Mouse (Mus musculus) heart, postnatal 0 days (tissue): ENCODE results near the gene Ap1ar. TPM values are rescaled to one million over a fixed set of nuclear protein-coding genes. Genes with fewer than 3 reads are reported as not detected.

Source experiments
- ATAC-seq: fragments of 200-750 bp; cut with Nextera tagmentation; 2 replicates; pipeline ENCODE4 v1.8.0; 2017; ENCODE audit warnings: low read depth, moderate number of reproducible peaks, moderate library complexity; ENCODE audit not compliant: insufficient read depth
- DNase-seq: peaks from one replicate; pipeline ENCODE4 v3.0.0-alpha.2; 2016; ENCODE audit warnings: low spot score
- H3K27ac ChIP-seq: fragments of 300-500 bp; sonication (generic); 2 replicates; pipeline ENCODE4 v1.5.1; 2014; ENCODE audit warnings: low read depth, mild to moderate bottlenecking
- H3K27me3 ChIP-seq: fragments of 300-500 bp; sonication (generic); 2 replicates; pipeline ENCODE4 v1.6.1; 2014; ENCODE audit warnings: low read length, mixed read lengths; ENCODE audit not compliant: control insufficient read depth, insufficient read depth
- H3K36me3 ChIP-seq: fragments of 300-500 bp; sonication (generic); replicated peaks from 2 replicates; pipeline ENCODE4 v1.6.1; 2014; ENCODE audit warnings: low read length, mixed read lengths; ENCODE audit not compliant: control insufficient read depth, insufficient read depth
- H3K4me1 ChIP-seq: fragments of 300-500 bp; sonication (generic); 2 replicates; pipeline ENCODE4 v1.6.1; 2014; ENCODE audit warnings: antibody characterized with exemption; ENCODE audit not compliant: control insufficient read depth, insufficient read depth
- H3K4me2 ChIP-seq: fragments of 300-500 bp; sonication (generic); 2 replicates; pipeline ENCODE4 v1.6.1; 2014; ENCODE audit warnings: low read depth, mild to moderate bottlenecking, low read length, moderate library complexity
- H3K4me3 ChIP-seq: fragments of 300-500 bp; sonication (generic); 2 replicates; pipeline ENCODE4 v1.5.1; 2014; ENCODE audit warnings: low read depth, low read length
- H3K9ac ChIP-seq: fragments of 300-500 bp; sonication (generic); replicated peaks from 2 replicates; pipeline ENCODE4 v1.6.1; 2014; ENCODE audit warnings: low read depth, low read length, mixed read lengths
- H3K9me3 ChIP-seq: fragments of 300-500 bp; sonication (generic); replicated peaks from 2 replicates; pipeline ENCODE4 v1.6.1; 2016; ENCODE audit warnings: low read length; ENCODE audit not compliant: control insufficient read depth
- CTCF ChIP-seq: IDR thresholded peaks from 2 replicates; pipeline ENCODE4 v1.5.1; 2016; ENCODE audit warnings: antibody characterized with exemption, control low read depth, low read depth
- EP300 ChIP-seq: IDR thresholded peaks from 2 replicates; pipeline ENCODE4 v1.6.1; 2016; ENCODE audit warnings: antibody characterized with exemption, low read depth
- WGBS: fragments of 180-500 bp; shearing (Covaris S2); extraction: QIAGEN DNeasy Blood & Tissue Kit; methylation state at CpG from one replicate; pipeline ENCODE4 v1.1.7; 2014; 5-methylcytosine and 5-hydroxymethylcytosine counted together
- polyA plus RNA-seq: library from polyadenylated mRNA; unstranded; fragments of >200 nt; fragmentation: Nextera tagmentation; extraction: Ambion mirVana; gene quantifications from 2 replicates; pipeline ENCODE4 v1.2.1, GENCODE M21; 2015
- total RNA-seq: library from RNA; depleted of rRNA; stranded (reverse); fragments of >200 nt; gene quantifications from 2 replicates; pipeline ENCODE4 v1.2.3, GENCODE M21; 2014; ENCODE audit warnings: low replicate concordance

Gene Ap1ar
- total and polyA plus RNA-seq, 2 experiments from 2014 or later: 16.4 to 18.2 TPM

- H3K4me3 ChIP-seq: no peak overlapping the region
These were observed 13.7 kb upstream of the Ap1ar start for GRCm38 (mm10) chr3:127850776-127851646.

DNA sequence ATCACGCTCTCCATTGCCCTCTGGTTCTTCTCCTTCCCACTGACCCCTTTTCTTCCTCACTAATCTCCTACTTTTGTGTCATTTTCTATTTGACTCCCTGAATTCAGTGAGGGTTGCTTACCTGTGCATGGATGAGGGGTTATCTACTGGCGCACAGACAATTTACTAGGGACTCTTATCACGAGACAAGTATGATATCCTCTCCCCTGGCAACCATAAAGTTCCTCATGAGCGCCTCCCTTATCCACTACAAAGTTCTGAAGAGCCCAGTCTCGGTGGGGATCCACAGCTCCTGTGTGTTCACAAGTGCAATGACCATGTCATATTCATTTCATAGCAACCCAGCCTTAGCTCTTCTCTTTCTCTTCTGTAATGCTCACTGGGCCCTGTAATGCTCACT, 12.6 kb upstream of the Ap1ar start:
- WGBS: 65% methylated on average over 5 of the region's 5 CpGs
- H3K9ac ChIP-seq: no peak overlapping the region
- no peaks in the 10 kb centered on the region for H3K36me3 ChIP-seq
- no peak overlapping the region for H3K4me3 ChIP-seq
- ATAC-seq (no peak), DNase-seq (no peak)
- TF ChIP-seq CTCF (no peak), EP300 (no peak)
- no peaks in the 10 kb centered on the region; the same call in 1 of the 2 replicates for H3K27me3 ChIP-seq
- H3K9me3 ChIP-seq: no peaks in the 10 kb centered on the region
- no peak overlapping the region for H3K4me2 ChIP-seq
- no peak overlapping the region for H3K27ac ChIP-seq
- no peaks in the 10 kb centered on the region for H3K4me1 ChIP-seq

More at GRCm38 (mm10) chr3:127850776-127851646, 13.7 kb upstream of the Ap1ar start:
- no peaks in the 10 kb centered on the region; the same call in 1 of the 2 replicates for H3K27me3 ChIP-seq
- H3K27ac ChIP-seq: no peak overlapping the region
- H3K9me3 ChIP-seq: no peaks in the 10 kb centered on the region
- no peaks in the 10 kb centered on the region for H3K36me3 ChIP-seq
- H3K9ac ChIP-seq: no peak overlapping the region
- 59% methylated on average over 9 of the region's 9 CpGs for whole genome bisulfite sequencing
- TF ChIP-seq EP300: no peak
- no peak for TF ChIP-seq CTCF
- no peak for DNase-seq
- H3K4me2 ChIP-seq: no peak overlapping the region
- H3K4me1 ChIP-seq: no peaks in the 10 kb centered on the region
- ATAC-seq: no peak

GRCm38 (mm10) chr3:127848088-127848808, 10.9 kb upstream of the Ap1ar start:
- H3K9ac ChIP-seq: no peak overlapping the region
- H3K4me3 ChIP-seq: no peak overlapping the region
- TF ChIP-seq CTCF (no peak), EP300 (no peak)
- no peaks in the 10 kb centered on the region for H3K36me3 ChIP-seq
- H3K9me3 ChIP-seq: no peaks in the 10 kb centered on the region
- WGBS: 55% methylated on average over 11 of the region's 11 CpGs
- no peak for ATAC-seq
- H3K4me1 ChIP-seq: no peaks in the 10 kb centered on the region
- H3K4me2 ChIP-seq: no peak overlapping the region
- no peaks in the 10 kb centered on the region for H3K27me3 ChIP-seq
- DNase-seq: no peak
- H3K27ac ChIP-seq: no peak overlapping the region

GRCm38 (mm10) chr3:127843941-127844327, 6.6 kb upstream of the Ap1ar start:
- H3K9me3 ChIP-seq: no peaks in the 10 kb centered on the region
- H3K27me3 ChIP-seq: 0 out of 2 replicates have a peak, but pooled peaks cover 3% of the 10 kb centered on the region
- 57% methylated on average over 5 of the region's 5 CpGs for WGBS
- no peak overlapping the region for H3K9ac ChIP-seq
- no peak overlapping the region for H3K4me2 ChIP-seq
- no peak overlapping the region for H3K4me3 ChIP-seq
- H3K27ac ChIP-seq: no peak overlapping the region
- no peaks in the 10 kb centered on the region for H3K4me1 ChIP-seq
- TF ChIP-seq CTCF (no peak), EP300 (no peak)
- no peaks in the 10 kb centered on the region for H3K36me3 ChIP-seq
- DNase-seq (no peak), ATAC-seq (no peak)

- Histone ChIP-seq H3K9me3 (no peaks in the 10 kb centered on the region), H3K4me3 (no peak overlapping the region), H3K4me2 (no peak overlapping the region), H3K36me3 (no peaks in the 10 kb centered on the region), H3K4me1 (no peaks in the 10 kb centered on the region), H3K27ac (no peak overlapping the region), H3K9ac (no peak overlapping the region), H3K27me3 (0 out of 2 replicates have a peak, but pooled peaks cover 3% of the 10 kb centered on the region)
- 53% methylated on average over 2 of the region's 2 CpGs for WGBS
- TF ChIP-seq CTCF (no peak), EP300 (no peak)
- no peak for DNase-seq
- no peak for ATAC-seq
These were observed 6.1 kb upstream of the Ap1ar start for GRCm38 (mm10) chr3:127843324-127843940.
